Mouse (Mus musculus) heart, embryonic 15.5 days (tissue): ENCODE data around the gene Rasd1. TPM values are rescaled to one million over a fixed set of nuclear protein-coding genes. Genes with fewer than 3 reads are reported as not detected.

Experiments
- ATAC-seq: fragments of 200-750 bp; cut with Nextera tagmentation; replicated peaks from 2 replicates; pipeline ENCODE4 v1.8.0; 2017; ENCODE audit warnings: low read depth, moderate TSS enrichment; ENCODE audit not compliant: insufficient number of reproducible peaks, insufficient read depth, low FRiP score
- H3K27ac ChIP-seq: fragments of 300-500 bp; sonication (generic); 2 replicates; pipeline ENCODE4 v1.5.1; 2015; ENCODE audit warnings: mild to moderate bottlenecking, inconsistent platforms
- H3K27me3 ChIP-seq: fragments of 300-500 bp; sonication (generic); 2 replicates; pipeline ENCODE4 v1.6.1; 2015; ENCODE audit warnings: inconsistent platforms
- H3K36me3 ChIP-seq: fragments of 300-500 bp; sonication (generic); 2 replicates; pipeline ENCODE4 v1.6.1; 2015; ENCODE audit warnings: mild to moderate bottlenecking, inconsistent platforms
- H3K4me1 ChIP-seq: fragments of 300-500 bp; sonication (generic); replicated peaks from 2 replicates; pipeline ENCODE4 v1.6.1; 2015; ENCODE audit warnings: inconsistent platforms
- H3K4me2 ChIP-seq: fragments of 300-500 bp; sonication (generic); 2 replicates; pipeline ENCODE4 v1.6.1; 2015; ENCODE audit warnings: inconsistent platforms, mild to moderate bottlenecking, moderate library complexity
- H3K4me3 ChIP-seq: fragments of 300-500 bp; sonication (generic); 2 replicates; pipeline ENCODE4 v1.5.1; 2015; ENCODE audit warnings: mild to moderate bottlenecking, inconsistent platforms
- H3K9ac ChIP-seq: fragments of 300-500 bp; sonication (generic); 2 replicates; pipeline ENCODE4 v1.6.1; 2015; ENCODE audit warnings: mild to moderate bottlenecking, inconsistent platforms
- H3K9me3 ChIP-seq: fragments of 300-500 bp; sonication (generic); replicated peaks from 2 replicates; pipeline ENCODE4 v1.6.1; 2016; ENCODE audit warnings: inconsistent platforms
- WGBS: fragments of 180-500 bp; shearing (Covaris S2); methylation state at CpG from one replicate; pipeline ENCODE4 v1.1.7; 2015; ENCODE audit warnings: mixed read lengths; 5-methylcytosine and 5-hydroxymethylcytosine counted together
- polyA plus RNA-seq: library from polyadenylated mRNA; unstranded; fragments of >200 nt; fragmentation: Nextera tagmentation; extraction: Ambion mirVana; gene quantifications from 2 replicates; pipeline ENCODE4 v1.2.1, GENCODE M21; 2015

Gene Rasd1
- polyA plus RNA-seq, 1 experiment from 2014 or later: 7.7 TPM

DNA sequence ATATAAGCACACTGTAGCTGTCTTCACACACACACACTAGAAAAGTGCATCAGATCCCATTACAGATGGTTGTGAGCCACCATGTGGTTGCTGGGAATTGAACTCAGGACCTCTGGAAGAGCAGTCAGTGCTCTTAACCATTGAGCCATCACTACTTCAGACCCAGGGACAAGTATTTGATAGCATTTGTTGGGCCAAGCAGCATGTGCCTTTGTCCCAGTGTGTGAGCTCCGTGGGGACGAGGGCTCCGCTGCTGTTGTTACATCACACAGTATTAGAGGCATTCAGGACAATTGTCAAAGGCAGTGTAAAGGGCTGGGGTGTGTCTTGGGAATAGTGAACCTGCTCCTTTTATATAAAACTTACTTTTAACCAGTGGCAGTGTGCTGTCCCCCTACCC is 27.7 kb downstream of the Rasd1 start:
- H3K4me1 ChIP-seq: peaks cover 14% of the 10 kb centered on the region
- H3K4me2 ChIP-seq: no peak overlapping the region
- no peaks in the 10 kb centered on the region for H3K27me3 ChIP-seq
- 74% methylated on average over 3 of the region's 3 CpGs for WGBS
- no peak overlapping the region for H3K27ac ChIP-seq
- no peak overlapping the region for H3K4me3 ChIP-seq
- no peak for ATAC-seq
- H3K9ac ChIP-seq: no peak overlapping the region
- no peaks in the 10 kb centered on the region for H3K9me3 ChIP-seq
- H3K36me3 ChIP-seq: no peaks in the 10 kb centered on the region

DNA sequence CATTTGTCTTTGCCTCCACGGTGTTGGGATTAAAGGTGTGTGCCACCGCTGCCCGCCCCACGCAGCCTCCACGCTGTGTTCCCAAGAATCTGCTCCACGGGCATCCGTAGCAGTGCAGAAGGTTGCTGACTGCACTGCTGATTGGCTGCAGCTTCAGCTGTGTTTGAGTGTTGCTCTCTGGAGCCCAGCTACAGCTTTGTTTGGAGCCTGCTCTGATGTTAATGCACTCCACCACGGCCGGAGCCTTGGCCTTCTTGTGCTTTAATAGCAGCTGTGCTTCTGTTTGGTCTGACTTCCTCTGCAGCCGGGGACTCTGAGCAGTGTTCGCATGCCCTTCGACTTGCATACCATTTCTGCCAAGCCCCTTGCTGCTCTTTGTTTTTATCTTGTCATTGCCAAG is 30.8 kb downstream of the Rasd1 start:
- ATAC-seq: no peak; the same call in 1 of the 2 replicates
- no peaks in the 10 kb centered on the region for H3K36me3 ChIP-seq
- H3K4me3 ChIP-seq: no peak overlapping the region
- peaks cover 12% of the 10 kb centered on the region for H3K4me1 ChIP-seq
- H3K9ac ChIP-seq: no peak overlapping the region
- no peaks in the 10 kb centered on the region; the same call in 1 of the 2 replicates for H3K27me3 ChIP-seq
- 37% methylated on average over 12 of the region's 12 CpGs for WGBS
- H3K27ac ChIP-seq: no peak overlapping the region
- no peak overlapping the region for H3K4me2 ChIP-seq
- H3K9me3 ChIP-seq: no peaks in the 10 kb centered on the region

DNA sequence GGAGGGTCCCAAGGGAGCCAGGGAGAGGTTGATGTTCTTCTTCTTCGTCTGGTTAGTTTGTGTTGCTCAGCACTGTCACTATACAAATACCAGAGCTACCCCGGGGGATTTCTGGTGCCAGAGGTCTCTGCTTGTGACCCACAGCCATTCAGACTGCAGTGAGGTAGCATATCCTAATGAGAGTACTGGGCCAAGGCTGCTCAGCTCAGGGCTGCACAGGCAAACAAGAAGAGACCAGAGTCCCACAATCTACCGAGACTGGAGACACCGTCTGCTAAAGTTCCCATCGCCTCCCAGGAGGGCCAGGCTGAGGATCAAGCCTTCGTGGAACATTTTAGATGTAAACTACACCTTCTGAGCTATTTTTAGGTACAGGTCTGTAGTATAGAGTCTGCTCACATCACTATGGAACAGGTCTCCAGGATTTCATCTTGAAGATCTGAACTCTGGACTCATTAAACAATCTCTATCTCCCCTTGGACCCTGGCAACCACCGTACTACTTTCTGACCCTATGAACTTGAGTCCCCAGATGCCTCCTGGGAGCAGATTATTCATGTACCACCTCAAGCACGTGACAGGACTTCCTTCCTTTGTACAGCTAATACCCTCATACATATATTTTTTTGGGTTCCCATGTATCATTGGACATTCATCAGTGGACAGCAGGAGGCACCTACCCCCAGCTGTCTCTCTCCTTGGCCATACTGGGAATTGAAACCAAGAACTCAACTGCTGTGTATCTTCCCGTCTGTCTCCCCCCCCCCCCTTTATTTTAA is 32.0 kb downstream of the Rasd1 start:
- Histone ChIP-seq H3K27me3 (no peaks in the 10 kb centered on the region; the same call in 1 of the 2 replicates), H3K4me2 (no peak overlapping the region), H3K27ac (no peak overlapping the region), H3K4me1 (peaks cover 12% of the 10 kb centered on the region), H3K36me3 (no peaks in the 10 kb centered on the region), H3K4me3 (no peak overlapping the region), H3K9ac (no peak overlapping the region), H3K9me3 (no peaks in the 10 kb centered on the region)
- 62% methylated on average over 9 of the region's 9 CpGs for WGBS
- no peak for ATAC-seq

DNA sequence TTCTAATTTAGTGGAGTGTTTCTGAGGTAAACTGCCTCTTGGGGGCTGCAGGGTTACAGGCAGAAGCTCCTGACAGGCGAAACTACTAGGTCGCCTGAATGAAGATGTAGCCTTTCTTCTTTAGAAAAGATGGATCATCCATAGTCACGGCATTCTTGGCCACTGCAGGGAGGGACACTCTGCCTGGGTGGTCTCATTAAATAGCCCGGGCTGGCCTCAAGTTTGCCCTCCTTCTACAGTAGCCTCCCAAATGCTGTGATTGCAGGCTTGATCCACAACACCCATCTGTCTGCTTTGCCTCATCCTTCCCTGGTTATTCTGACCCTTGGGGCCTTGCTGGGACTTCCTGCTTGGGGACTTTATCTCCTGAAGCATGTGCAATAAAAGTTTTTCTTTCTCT is 34.7 kb downstream of the Rasd1 start:
- Histone ChIP-seq H3K9ac (no peak overlapping the region), H3K27me3 (no peaks in the 10 kb centered on the region; the same call in 1 of the 2 replicates), H3K4me2 (no peak overlapping the region), H3K4me1 (peaks cover 12% of the 10 kb centered on the region), H3K27ac (no peak overlapping the region), H3K9me3 (no peaks in the 10 kb centered on the region), H3K36me3 (no peaks in the 10 kb centered on the region), H3K4me3 (no peak overlapping the region)
- no peak for ATAC-seq
- WGBS: 56% methylated on average over 4 of the region's 4 CpGs

DNA sequence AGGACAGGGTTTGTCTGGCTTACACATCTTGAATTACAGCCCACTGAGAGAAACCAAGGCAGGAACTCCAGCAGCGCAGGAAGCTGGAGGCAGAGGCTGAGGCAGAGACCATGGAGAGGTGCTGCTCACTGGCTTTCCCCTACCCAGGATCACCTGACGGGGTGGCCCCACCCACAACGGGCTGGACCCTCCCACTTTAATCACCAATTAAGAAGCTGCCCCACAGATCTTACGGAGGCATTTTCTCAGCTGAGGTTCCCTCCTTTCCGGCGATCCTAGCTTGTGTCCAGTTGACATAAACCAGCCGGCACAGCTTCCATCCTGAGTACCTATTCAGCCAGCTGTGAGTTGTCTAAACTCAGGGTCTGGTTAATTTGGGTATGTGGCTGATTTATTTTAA is 43.5 kb downstream of the Rasd1 start:
- H3K4me2 ChIP-seq: peak overlapping the region; percentile 3; the same call in 1 of the 2 replicates
- H3K27ac ChIP-seq: no peak overlapping the region
- peaks cover 22% of the 10 kb centered on the region; the same call in 1 of the 2 replicates for H3K4me1 ChIP-seq
- ATAC-seq: no peak
- H3K36me3 ChIP-seq: no peaks in the 10 kb centered on the region
- no peak overlapping the region for H3K4me3 ChIP-seq
- no peaks in the 10 kb centered on the region for H3K27me3 ChIP-seq
- H3K9ac ChIP-seq: no peak overlapping the region
- 28% methylated on average over 7 of the region's 7 CpGs for WGBS
- no peaks in the 10 kb centered on the region for H3K9me3 ChIP-seq

DNA sequence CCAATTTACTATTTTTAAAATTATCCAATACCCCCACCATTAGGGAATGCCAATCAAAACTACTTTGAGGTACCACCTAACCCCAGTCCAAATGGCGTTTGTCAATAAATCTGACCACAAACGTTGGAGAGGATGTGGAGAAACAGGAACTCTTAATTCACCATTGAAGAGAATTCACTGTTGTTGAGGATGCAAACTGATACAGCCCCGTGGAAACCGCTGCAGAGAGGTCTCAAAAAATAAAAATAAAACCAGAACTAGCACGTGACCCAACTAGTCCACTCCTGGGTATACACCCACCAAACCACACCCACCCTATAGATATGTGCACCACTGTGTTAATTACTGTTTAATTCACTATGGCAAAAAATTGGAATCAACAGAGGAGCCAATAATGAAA is 44.4 kb downstream of the Rasd1 start:
- H3K4me3 ChIP-seq: no peak overlapping the region
- H3K9ac ChIP-seq: no peak overlapping the region
- H3K4me2 ChIP-seq: no peak overlapping the region
- ATAC-seq: no peak
- H3K36me3 ChIP-seq: no peaks in the 10 kb centered on the region
- no peaks in the 10 kb centered on the region for H3K27me3 ChIP-seq
- H3K4me1 ChIP-seq: peaks cover 24% of the 10 kb centered on the region; the same call in 1 of the 2 replicates
- H3K9me3 ChIP-seq: no peaks in the 10 kb centered on the region
- WGBS: 58% methylated on average over 5 of the region's 5 CpGs
- H3K27ac ChIP-seq: no peak overlapping the region

DNA sequence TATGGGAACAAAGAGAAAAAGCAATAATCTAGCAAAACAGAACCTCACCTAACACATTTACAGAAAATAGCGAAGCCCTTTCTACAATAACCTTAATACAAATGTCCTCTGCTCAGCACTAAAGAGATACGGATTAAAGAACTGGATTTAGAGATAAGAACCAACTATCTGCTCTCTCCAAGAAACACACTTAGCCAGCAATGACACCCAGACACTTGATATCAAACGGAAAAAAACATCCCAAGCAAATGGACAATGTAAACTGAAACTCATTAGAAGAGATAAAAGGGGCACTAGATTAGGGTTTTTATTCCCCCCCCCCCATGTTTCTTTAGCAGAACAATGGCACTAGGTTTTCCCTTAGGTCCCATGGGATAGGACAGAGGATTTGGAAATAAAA is 45.3 kb downstream of the Rasd1 start:
- Histone ChIP-seq H3K9me3 (no peaks in the 10 kb centered on the region), H3K36me3 (no peaks in the 10 kb centered on the region), H3K4me3 (no peak overlapping the region), H3K27ac (no peak overlapping the region), H3K27me3 (no peaks in the 10 kb centered on the region), H3K9ac (no peak overlapping the region), H3K4me1 (peaks cover 24% of the 10 kb centered on the region; the same call in 1 of the 2 replicates), H3K4me2 (no peak overlapping the region)
- ATAC-seq: no peak
- 38% methylated on average over 3 of the region's 3 CpGs for WGBS

DNA sequence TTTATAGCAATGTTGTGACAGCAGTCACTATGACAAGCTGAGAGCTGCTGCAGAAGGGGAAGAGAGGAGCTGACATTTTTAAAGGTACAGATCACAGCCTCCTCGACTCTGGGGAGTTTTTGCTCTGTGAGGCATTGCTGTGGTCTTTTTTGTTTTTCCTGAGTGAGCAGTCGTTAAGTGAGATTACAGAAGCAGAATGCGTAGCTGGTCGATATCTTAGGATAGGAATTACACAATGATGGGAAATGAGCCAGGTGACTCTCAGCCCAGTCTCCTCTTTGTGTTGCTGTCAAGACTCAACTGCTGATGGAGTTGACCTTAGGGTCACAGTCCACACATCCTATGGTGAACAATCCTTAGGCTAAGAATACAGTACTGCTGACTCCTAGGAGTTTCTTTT is 46.7 kb downstream of the Rasd1 start:
- Histone ChIP-seq H3K27ac (peak overlapping the region; percentile 6; the same call in 1 of the 2 replicates), H3K4me1 (peaks cover 24% of the 10 kb centered on the region; the same call in 1 of the 2 replicates), H3K9me3 (no peaks in the 10 kb centered on the region), H3K9ac (no peak overlapping the region), H3K27me3 (no peaks in the 10 kb centered on the region), H3K4me2 (no peak overlapping the region), H3K36me3 (no peaks in the 10 kb centered on the region), H3K4me3 (no peak overlapping the region)
- ATAC-seq: peak; percentile 64; the same call in 1 of the 2 replicates
- WGBS: 4% methylated on average over 4 of the region's 4 CpGs

DNA sequence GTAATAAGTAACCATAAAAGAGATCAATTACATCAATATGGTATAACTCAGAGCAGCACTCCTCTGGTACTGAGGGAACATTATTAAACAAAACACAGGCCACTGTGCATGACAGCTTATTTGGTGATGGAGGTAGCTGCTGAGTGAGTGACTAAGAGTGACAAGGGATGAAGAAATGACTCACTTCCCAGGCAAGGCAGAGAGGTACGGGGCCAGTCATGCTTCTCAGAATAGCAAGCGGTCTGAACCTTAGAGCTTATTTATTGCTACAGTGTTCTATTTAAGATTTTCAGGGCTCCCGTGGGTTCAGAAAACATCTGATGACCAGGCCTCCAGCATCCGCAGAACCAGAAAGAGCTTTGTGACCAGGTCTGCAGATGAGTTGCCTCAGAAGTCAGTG is 51.0 kb downstream of the Rasd1 start:
- Histone ChIP-seq H3K27me3 (no peaks in the 10 kb centered on the region), H3K36me3 (no peaks in the 10 kb centered on the region), H3K9ac (no peak overlapping the region), H3K4me3 (no peak overlapping the region), H3K4me2 (no peak overlapping the region), H3K9me3 (no peaks in the 10 kb centered on the region), H3K27ac (no peak overlapping the region), H3K4me1 (peaks cover 14% of the 10 kb centered on the region; the same call in 1 of the 2 replicates)
- ATAC-seq: no peak
- WGBS: 55% methylated on average over 4 of the region's 4 CpGs

Other genes with a start within 250 kb of the Rasd1 start
- gene Pld6, start 177.3 kb downstream of the Rasd1 start, polyA plus RNA-seq: 3.4 and 4.9 TPM in 2 replicates
- 32.6 and 36.9 TPM in 2 replicates for gene Flcn, start 154.9 kb downstream of the Rasd1 start, polyA plus RNA-seq
- 35.0 and 38.2 TPM in 2 replicates for gene Nt5m, start 125.5 kb downstream of the Rasd1 start, polyA plus RNA-seq
- 135 and 160 TPM in 2 replicates for gene Cops3, start 125.1 kb downstream of the Rasd1 start, polyA plus RNA-seq
- gene Med9, start 16.7 kb downstream of the Rasd1 start, polyA plus RNA-seq: 40.0 and 43.0 TPM in 2 replicates
- 7.3 and 9.0 TPM in 2 replicates for gene Pemt, start 81.5 kb upstream of the Rasd1 start, polyA plus RNA-seq
- gene Rai1, start 140.1 kb upstream of the Rasd1 start, polyA plus RNA-seq: 12.8 and 19.1 TPM in 2 replicates